Mouse (Mus musculus) forebrain, embryonic 12.5 days (tissue): Measurements from ENCODE around the gene Gcm1. TPM values are rescaled to one million over a fixed set of nuclear protein-coding genes. Genes with fewer than 3 reads are reported as not detected.
"Not testable (repeated sequence)": the region's sequence is repeated elsewhere in the genome, so short reads cannot be mapped to it uniquely, and the experiment has no call there.

Experiments used
- ATAC-seq: fragments of 200-750 bp; cut with Nextera tagmentation; 2 replicates; pipeline ENCODE4 v1.8.0; 2017; ENCODE audit warnings: moderate TSS enrichment; ENCODE audit not compliant: low FRiP score
- H3K27ac ChIP-seq: fragments of 300-500 bp; sonication (generic); 2 replicates; pipeline ENCODE4 v1.5.1; 2016; ENCODE audit warnings: mild to moderate bottlenecking
- H3K27me3 ChIP-seq: fragments of 300-500 bp; sonication (generic); 2 replicates; pipeline ENCODE4 v1.6.1; 2016; ENCODE audit warnings: mild to moderate bottlenecking
- H3K36me3 ChIP-seq: fragments of 300-500 bp; sonication (generic); replicated peaks from 2 replicates; pipeline ENCODE4 v1.6.1; 2016; ENCODE audit warnings: mild to moderate bottlenecking
- H3K4me1 ChIP-seq: fragments of 300-500 bp; sonication (generic); 2 replicates; pipeline ENCODE4 v1.6.1; 2016
- H3K4me2 ChIP-seq: fragments of 300-500 bp; sonication (generic); 2 replicates; pipeline ENCODE4 v1.6.1; 2016; ENCODE audit warnings: mild to moderate bottlenecking, moderate library complexity
- H3K4me3 ChIP-seq: fragments of 300-500 bp; sonication (generic); replicated peaks from 2 replicates; pipeline ENCODE4 v1.5.1; 2016; ENCODE audit warnings: mild to moderate bottlenecking
- H3K9ac ChIP-seq: fragments of 300-500 bp; sonication (generic); 2 replicates; pipeline ENCODE4 v1.6.1; 2016; ENCODE audit warnings: mild to moderate bottlenecking
- H3K9me3 ChIP-seq: fragments of 300-500 bp; sonication (generic); 2 replicates; pipeline ENCODE4 v1.6.1; 2016
- WGBS: fragments of 180-500 bp; shearing (Covaris S2); methylation state at CpG from one replicate; pipeline ENCODE4 v1.1.7; 2016; 5-methylcytosine and 5-hydroxymethylcytosine counted together
- polyA plus RNA-seq: library from polyadenylated mRNA; unstranded; fragments of >200 nt; fragmentation: Nextera tagmentation; extraction: Ambion mirVana; gene quantifications from 2 replicates; pipeline ENCODE4 v1.2.1, GENCODE M21; 2016

The Gcm1 gene
- polyA plus RNA-seq, 1 experiment from 2014 or later: not detected

DNA sequence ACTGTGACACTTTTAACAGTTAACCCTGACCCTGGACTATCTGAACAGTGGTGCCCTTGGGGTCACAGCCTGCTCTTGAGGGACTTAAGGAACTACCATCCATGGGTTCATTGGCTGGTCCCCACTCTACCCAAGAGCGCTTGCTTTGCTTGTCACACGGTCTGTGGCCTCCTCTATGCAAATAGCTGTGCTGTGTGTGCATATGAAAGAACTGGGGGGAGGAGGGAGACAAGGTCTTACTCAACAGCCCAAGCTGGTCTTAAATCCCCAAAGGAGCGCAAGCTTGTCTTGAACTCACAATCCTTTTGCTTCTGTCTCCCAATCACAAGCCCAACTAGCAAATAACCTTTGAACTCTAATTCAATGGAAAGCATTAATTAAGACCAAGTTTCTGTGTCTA lies 2.6 kb downstream of the Gcm1 start:
- no peak overlapping the region for H3K4me2 ChIP-seq
- no peaks in the 10 kb centered on the region for H3K36me3 ChIP-seq
- H3K4me1 ChIP-seq: no peaks in the 10 kb centered on the region
- H3K9ac ChIP-seq: no peak overlapping the region
- no peak for ATAC-seq
- H3K9me3 ChIP-seq: no peaks in the 10 kb centered on the region
- 82% methylated on average over 3 of the region's 3 CpGs for WGBS
- H3K4me3 ChIP-seq: no peak overlapping the region
- H3K27me3 ChIP-seq: no peaks in the 10 kb centered on the region
- H3K27ac ChIP-seq: no peak overlapping the region

DNA sequence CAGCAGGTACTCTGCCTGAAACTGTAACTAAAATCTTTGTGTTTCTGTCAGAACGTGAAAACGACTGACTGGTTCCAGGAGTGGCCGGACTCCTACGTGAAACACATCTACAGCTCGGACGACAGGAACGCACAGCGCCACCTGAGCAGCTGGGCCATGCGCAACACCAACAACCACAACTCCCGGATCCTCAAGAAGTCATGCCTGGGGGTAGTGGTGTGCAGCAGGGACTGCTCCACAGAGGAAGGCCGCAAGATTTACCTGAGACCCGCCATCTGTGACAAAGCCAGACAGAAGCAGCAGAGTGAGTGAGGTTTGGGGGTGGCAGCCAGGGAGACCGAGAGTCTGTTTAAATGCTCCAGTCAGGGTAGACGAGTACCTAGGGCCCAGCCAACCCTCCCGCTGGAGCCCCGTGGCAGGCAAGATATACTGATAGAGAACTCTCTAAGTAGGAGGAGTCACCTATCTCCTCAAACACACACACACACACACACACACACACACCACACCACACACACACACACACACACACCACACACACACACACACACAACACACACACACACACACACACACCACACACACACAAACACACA lies 7.9 kb downstream of the Gcm1 start:
- no peaks in the 10 kb centered on the region for H3K36me3 ChIP-seq
- H3K9me3 ChIP-seq: no peaks in the 10 kb centered on the region
- no peak overlapping the region for H3K27ac ChIP-seq
- no peak overlapping the region for H3K4me2 ChIP-seq
- no peaks in the 10 kb centered on the region for H3K4me1 ChIP-seq
- WGBS: 85% methylated on average over 16 of the region's 16 CpGs
- ATAC-seq: no peak
- no peaks in the 10 kb centered on the region for H3K27me3 ChIP-seq
- H3K9ac ChIP-seq: no peak overlapping the region
- H3K4me3 ChIP-seq: no peak overlapping the region

DNA sequence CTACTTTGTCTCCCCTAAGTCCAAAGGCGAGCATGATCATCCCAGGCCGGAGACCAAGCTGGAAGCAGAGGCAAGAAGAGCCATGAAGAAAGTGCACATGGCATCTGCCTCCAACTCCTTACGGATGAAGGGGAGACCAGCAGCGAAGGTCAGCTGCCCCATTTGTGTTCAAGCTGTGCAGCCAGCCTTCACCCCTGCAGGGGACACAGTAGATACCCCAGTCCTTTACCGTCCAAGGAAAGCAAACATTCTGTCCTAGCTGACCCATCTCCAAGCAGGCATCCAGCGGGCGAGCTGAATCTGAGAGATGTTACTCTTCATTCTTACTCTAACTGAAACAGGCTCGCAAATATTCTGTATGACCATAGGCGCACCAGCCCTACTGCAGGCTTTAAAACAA lies 10.7 kb downstream of the Gcm1 start:
- Histone ChIP-seq H3K9ac (no peak overlapping the region), H3K9me3 (no peaks in the 10 kb centered on the region), H3K27me3 (no peaks in the 10 kb centered on the region), H3K4me1 (no peaks in the 10 kb centered on the region), H3K27ac (no peak overlapping the region), H3K4me3 (no peak overlapping the region), H3K4me2 (no peak overlapping the region), H3K36me3 (no peaks in the 10 kb centered on the region)
- WGBS: 81% methylated on average over 9 of the region's 9 CpGs
- ATAC-seq: no peak

DNA sequence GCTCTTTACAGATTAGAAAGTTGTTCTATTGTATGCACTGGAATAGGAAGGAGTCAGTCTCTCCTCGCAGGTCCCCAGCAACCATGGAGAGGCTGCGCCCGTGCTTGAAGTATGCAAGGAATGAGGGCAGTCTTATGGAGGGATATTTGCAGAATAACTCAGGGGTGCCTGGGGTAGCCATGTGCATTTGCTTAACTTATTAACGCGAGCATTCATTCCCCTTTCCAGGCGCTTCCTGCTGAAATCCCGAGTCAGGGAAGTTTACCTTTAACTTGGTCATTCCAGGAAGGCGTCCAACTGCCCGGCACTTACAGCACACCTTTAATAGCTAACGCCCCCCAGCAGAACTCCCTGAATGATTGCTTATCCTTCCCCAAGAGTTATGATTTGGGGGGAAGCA lies 12.4 kb downstream of the Gcm1 start:
- Histone ChIP-seq H3K27ac (no peak overlapping the region), H3K27me3 (no peaks in the 10 kb centered on the region), H3K4me1 (no peaks in the 10 kb centered on the region), H3K9me3 (no peaks in the 10 kb centered on the region), H3K4me2 (no peak overlapping the region), H3K4me3 (no peak overlapping the region), H3K36me3 (no peaks in the 10 kb centered on the region), H3K9ac (no peak overlapping the region)
- WGBS: 80% methylated on average over 10 of the region's 10 CpGs
- ATAC-seq: no peak

DNA sequence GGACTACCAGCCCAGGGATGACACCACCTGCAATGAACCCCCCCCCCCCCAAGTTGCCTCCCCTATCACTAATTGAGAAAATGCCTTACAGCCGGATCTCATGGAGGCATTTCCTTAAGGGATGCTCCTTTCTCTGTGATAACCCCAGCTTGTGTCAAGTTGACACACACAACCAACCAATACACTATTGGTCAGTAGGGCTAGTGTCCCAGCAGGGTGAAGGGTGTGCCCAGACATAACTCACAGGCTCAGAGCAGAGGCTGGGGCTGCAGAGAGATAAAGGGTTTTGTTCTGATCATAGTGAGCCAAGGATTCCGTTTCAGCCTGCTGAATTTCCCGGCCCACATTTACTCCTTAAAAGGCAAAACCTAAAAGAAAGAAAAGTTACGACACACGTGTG lies 18.8 kb downstream of the Gcm1 start:
- Histone ChIP-seq H3K27ac (no peak overlapping the region), H3K27me3 (no peaks in the 10 kb centered on the region), H3K4me2 (no peak overlapping the region), H3K9ac (no peak overlapping the region), H3K36me3 (no peaks in the 10 kb centered on the region), H3K4me3 (no peak overlapping the region), H3K4me1 (no peaks in the 10 kb centered on the region), H3K9me3 (no peaks in the 10 kb centered on the region)
- ATAC-seq: no peak
- WGBS: 87% methylated on average over 5 of the region's 5 CpGs

DNA sequence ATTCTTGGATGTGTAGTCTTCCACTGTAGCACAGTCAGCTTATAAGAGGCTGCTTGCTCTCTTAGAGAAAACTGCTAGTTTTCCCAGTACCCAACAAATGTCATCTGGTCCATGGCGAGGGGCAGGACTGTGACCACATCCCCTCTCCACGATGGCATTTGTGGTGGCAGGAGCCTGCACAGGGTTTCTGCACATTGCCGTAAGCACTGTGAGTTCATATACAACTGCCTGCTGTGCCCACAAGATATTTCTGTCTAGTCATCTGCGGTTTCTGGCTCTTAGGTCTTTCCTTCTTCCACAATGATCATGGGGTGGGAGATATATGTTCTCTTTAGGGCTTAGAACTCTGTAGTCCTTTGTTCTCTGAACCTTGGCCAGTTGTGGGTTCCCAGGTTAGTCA lies 19.9 kb downstream of the Gcm1 start:
- ATAC-seq: no peak
- no peaks in the 10 kb centered on the region for H3K9me3 ChIP-seq
- H3K4me2 ChIP-seq: no peak overlapping the region
- 92% methylated on average over 4 of the region's 4 CpGs for WGBS
- H3K27ac ChIP-seq: no peak overlapping the region
- H3K36me3 ChIP-seq: no peaks in the 10 kb centered on the region
- no peaks in the 10 kb centered on the region for H3K27me3 ChIP-seq
- no peaks in the 10 kb centered on the region for H3K4me1 ChIP-seq
- no peak overlapping the region for H3K9ac ChIP-seq
- H3K4me3 ChIP-seq: no peak overlapping the region

DNA sequence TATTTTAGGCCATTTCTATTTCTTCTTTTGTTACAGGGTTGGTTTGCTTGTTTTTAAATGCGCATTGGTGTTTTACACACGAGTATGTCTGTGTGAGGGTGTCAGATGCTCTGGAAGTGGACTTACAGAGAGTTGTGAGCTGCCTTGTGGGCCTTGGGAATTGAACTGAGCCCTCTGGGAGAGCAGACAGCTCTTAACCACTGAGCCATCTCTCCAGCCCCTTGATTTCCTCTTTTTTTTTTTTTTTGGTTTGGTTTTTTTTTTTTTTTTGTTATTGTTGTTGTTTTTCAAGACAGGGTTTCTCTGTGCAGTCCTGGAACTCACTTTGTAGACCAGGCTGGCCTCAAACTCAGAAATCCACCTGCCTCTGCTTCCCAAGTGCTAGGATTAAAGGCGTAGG lies 21.6 kb downstream of the Gcm1 start:
- not testable (repeated sequence) for H3K4me2 ChIP-seq, H3K36me3 ChIP-seq, H3K4me1 ChIP-seq, H3K9ac ChIP-seq, H3K9me3 ChIP-seq, ATAC-seq, H3K27me3 ChIP-seq, H3K27ac ChIP-seq, H3K4me3 ChIP-seq
- WGBS: 92% methylated on average over 3 of the region's 3 CpGs

DNA sequence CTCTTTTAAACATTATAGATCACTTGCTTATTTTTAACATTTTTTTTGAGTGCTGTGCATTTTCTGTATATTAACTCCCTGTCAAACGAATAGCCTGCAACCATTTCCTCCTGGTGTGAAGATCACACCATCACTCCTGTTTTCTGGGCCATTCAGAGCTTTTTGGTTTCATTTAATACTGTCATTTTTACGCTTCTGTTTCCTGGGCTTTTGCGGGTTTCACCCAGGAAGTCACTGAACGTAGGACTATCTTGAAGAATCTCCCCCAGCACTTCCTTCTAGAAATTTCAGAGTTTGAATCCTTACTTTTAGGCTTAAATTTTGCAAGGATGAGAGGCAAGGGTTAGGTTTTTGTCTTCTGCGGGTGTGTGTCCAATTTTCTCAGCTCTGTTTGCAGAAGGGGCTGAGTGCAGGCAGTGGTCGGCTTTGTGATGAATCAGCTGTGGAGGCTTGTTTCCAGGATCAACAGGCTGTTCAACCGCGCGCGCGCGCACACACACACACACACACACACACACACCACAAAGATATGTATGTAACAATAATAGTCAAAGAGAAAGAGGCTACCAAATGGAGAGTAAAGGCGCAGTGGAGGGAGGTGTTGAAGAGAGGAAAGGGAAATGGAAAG lies 22.1 kb downstream of the Gcm1 start:
- no peak for ATAC-seq

DNA sequence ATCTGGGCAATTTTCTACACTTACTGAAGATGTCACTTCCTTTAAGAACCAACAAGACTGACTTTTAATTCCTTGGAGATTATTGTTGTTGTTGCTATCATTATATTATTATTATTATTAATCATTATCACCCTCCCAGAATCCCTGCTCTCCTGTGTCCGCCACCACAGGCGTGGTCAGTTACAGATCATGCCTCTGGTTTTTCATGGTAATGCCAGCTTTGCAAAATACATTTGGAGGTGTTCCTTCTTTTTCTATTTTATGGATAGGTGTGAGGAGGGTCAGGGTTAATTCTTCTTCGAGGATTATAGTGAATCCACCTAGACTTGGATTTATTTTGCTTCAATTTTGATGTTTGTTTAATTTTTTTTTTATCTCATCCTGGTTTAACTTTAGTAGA lies 23.5 kb downstream of the Gcm1 start:
- WGBS: 94% methylated on average over 3 of the region's 3 CpGs
- H3K27me3 ChIP-seq: no peaks in the 10 kb centered on the region
- H3K9ac ChIP-seq: no peak overlapping the region
- H3K9me3 ChIP-seq: no peaks in the 10 kb centered on the region
- ATAC-seq: no peak
- H3K27ac ChIP-seq: no peak overlapping the region
- H3K4me1 ChIP-seq: no peaks in the 10 kb centered on the region
- H3K36me3 ChIP-seq: no peaks in the 10 kb centered on the region
- H3K4me3 ChIP-seq: no peak overlapping the region
- H3K4me2 ChIP-seq: no peak overlapping the region

More for the DNA sequence above, 22.1 kb downstream of the Gcm1 start:
- no peak overlapping the region for H3K27ac ChIP-seq
- 92% methylated on average over 13 of the region's 13 CpGs for WGBS
- H3K4me3 ChIP-seq: no peak overlapping the region
- no peaks in the 10 kb centered on the region for H3K27me3 ChIP-seq
- no peak overlapping the region for H3K4me2 ChIP-seq
- H3K9me3 ChIP-seq: no peaks in the 10 kb centered on the region
- no peaks in the 10 kb centered on the region for H3K36me3 ChIP-seq
- H3K9ac ChIP-seq: no peak overlapping the region
- no peaks in the 10 kb centered on the region for H3K4me1 ChIP-seq

DNA sequence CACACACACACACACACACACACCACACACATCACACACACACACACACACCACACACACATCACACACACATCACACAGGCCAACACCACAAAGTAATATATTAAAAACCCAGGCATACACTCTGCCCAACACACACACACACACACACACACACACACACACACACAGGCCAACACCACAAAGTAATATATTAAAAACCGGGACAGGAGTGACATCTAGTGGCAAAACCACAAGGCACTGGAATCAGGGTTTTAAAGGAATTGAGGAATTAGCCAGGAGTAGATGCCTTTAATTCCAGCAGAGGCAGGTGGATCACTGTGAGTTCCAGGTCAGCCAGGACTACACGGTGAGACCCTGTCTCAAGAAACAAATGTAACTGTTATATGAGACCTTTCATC lies 26.5 kb downstream of the Gcm1 start:
- Histone ChIP-seq H3K27ac (no peak overlapping the region), H3K4me2 (no peak overlapping the region), H3K4me1 (no peaks in the 10 kb centered on the region), H3K4me3 (no peak overlapping the region), H3K36me3 (peaks cover 14% of the 10 kb centered on the region), H3K9ac (no peak overlapping the region), H3K27me3 (no peaks in the 10 kb centered on the region), H3K9me3 (no peaks in the 10 kb centered on the region)
- no peak for ATAC-seq
- 40% methylated on average over 2 of the region's 2 CpGs for WGBS

DNA sequence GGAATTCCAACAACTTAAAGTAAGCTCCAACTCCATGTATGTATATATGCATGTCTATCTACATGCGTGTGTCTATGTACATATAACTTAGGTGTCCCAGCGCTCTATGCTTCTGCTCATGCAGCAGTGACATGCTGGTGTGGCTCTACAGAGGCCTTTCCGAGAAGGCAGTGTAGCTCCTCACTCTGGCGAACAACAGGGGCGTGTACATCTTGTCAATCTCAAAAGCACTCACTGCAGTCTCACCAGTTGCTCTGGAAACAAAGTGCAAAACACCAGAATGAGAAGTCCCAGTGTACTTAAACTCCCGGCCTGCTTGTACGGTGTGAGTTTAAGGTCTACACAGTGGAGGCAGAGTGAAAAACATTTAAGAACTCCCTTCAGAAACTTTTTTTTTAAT lies 30.1 kb downstream of the Gcm1 start:
- no peak overlapping the region for H3K27ac ChIP-seq
- H3K9ac ChIP-seq: no peak overlapping the region
- H3K4me3 ChIP-seq: no peak overlapping the region
- no peak for ATAC-seq
- 81% methylated on average over 7 of the region's 7 CpGs for WGBS
- no peaks in the 10 kb centered on the region for H3K4me1 ChIP-seq
- peaks cover 44% of the 10 kb centered on the region for H3K36me3 ChIP-seq
- no peaks in the 10 kb centered on the region for H3K9me3 ChIP-seq
- H3K4me2 ChIP-seq: no peak overlapping the region
- H3K27me3 ChIP-seq: no peaks in the 10 kb centered on the region

DNA sequence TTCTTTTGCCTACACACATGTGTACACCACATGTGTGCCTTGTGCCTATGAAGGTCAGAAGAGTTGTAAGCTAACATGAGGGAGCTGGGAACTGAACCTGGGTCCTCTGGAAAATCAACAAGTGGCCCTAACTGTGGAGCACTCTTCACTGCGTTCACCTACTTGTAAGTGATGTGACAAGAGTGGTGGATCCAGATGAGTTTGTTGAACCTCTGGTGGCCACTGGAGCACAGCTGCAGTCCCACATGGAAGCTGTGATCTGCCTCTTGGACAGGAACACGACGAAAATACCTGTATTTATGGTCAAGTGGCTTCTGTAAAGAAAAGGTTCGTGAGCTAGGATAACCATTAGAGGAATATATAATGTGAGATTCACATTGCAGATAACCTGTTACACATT lies 32.6 kb downstream of the Gcm1 start:
- WGBS: 91% methylated on average over 4 of the region's 4 CpGs
- no peak overlapping the region for H3K4me3 ChIP-seq

DNA sequence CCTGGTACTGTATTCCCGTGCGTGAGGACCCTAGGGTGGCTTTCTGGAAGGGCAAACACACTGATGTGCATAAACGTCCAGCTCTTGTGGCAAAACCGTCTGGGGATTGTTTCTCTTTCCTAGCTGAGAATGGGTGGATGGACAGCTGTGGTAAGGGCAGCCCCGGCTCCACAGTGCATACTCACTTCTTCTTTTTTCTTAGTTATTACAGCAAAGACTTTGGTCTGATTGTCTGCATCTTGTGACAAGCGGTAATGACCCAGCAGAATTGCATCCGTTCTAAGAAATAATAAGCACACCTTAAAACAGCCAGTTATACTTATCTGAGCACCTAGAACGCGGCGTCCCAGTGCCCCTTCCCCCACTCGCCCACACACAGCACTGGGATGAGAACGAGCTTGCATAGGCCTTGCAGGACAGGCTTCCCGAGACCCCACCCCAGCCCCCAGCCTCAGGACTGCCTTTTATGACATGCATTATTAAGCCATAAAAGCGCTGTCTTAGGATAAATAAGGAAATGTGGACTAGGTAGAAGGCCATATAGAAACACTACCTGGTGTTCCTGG lies 34.1 kb downstream of the Gcm1 start:
- Histone ChIP-seq H3K9ac (no peak overlapping the region), H3K9me3 (no peaks in the 10 kb centered on the region), H3K36me3 (peaks cover 44% of the 10 kb centered on the region), H3K4me2 (no peak overlapping the region), H3K4me1 (no peaks in the 10 kb centered on the region), H3K27me3 (no peaks in the 10 kb centered on the region), H3K4me3 (no peak overlapping the region), H3K27ac (no peak overlapping the region)
- ATAC-seq: no peak
- 91% methylated on average over 14 of the region's 14 CpGs for WGBS

More for the DNA sequence above, 32.6 kb downstream of the Gcm1 start:
- Histone ChIP-seq H3K9ac (no peak overlapping the region), H3K27ac (no peak overlapping the region), H3K36me3 (peaks cover 47% of the 10 kb centered on the region), H3K9me3 (no peaks in the 10 kb centered on the region), H3K4me2 (no peak overlapping the region), H3K27me3 (no peaks in the 10 kb centered on the region), H3K4me1 (no peaks in the 10 kb centered on the region)
- ATAC-seq: no peak
